Mouse (Mus musculus) liver, embryonic 11.5 days (tissue): ENCODE results near the gene Asb11. TPM values are rescaled to one million over a fixed set of nuclear protein-coding genes. Genes with fewer than 3 reads are reported as not detected.

Experiments
- ATAC-seq: fragments of 200-750 bp; cut with Nextera tagmentation; replicated peaks from 2 replicates; pipeline ENCODE4 v1.8.0; 2017; ENCODE audit warnings: moderate number of reproducible peaks, mild to moderate bottlenecking, moderate TSS enrichment, moderate library complexity; ENCODE audit not compliant: low FRiP score
- DNase-seq: peaks from one replicate; pipeline ENCODE4 v3.0.0-alpha.2; 2017; ENCODE audit warnings: low spot score
- H3K27ac ChIP-seq: fragments of 300-500 bp; sonication (generic); 2 replicates; pipeline ENCODE4 v1.5.1; 2014; ENCODE audit warnings: mild to moderate bottlenecking, low read depth, low read length, control low read depth
- H3K27me3 ChIP-seq: fragments of 300-500 bp; sonication (generic); replicated peaks from 2 replicates; pipeline ENCODE4 v1.6.1; 2014; ENCODE audit warnings: low read length, mixed read lengths; ENCODE audit not compliant: control insufficient read depth, insufficient read depth
- H3K36me3 ChIP-seq: fragments of 300-500 bp; sonication (generic); 2 replicates; pipeline ENCODE4 v1.6.1; 2014; ENCODE audit warnings: mild to moderate bottlenecking, low read length, moderate library complexity, mixed read lengths; ENCODE audit not compliant: control insufficient read depth, insufficient read depth
- H3K4me1 ChIP-seq: fragments of 300-500 bp; sonication (generic); replicated peaks from 2 replicates; pipeline ENCODE4 v1.6.1; 2014; ENCODE audit warnings: low read length, mixed read lengths; ENCODE audit not compliant: control insufficient read depth, insufficient read depth
- H3K4me2 ChIP-seq: fragments of 300-500 bp; sonication (generic); 2 replicates; pipeline ENCODE4 v1.6.1; 2014; ENCODE audit warnings: mild to moderate bottlenecking, control low read depth, moderate library complexity
- H3K4me3 ChIP-seq: fragments of 300-500 bp; sonication (generic); 2 replicates; pipeline ENCODE4 v1.5.1; 2014; ENCODE audit warnings: low read depth, low read length, control low read depth
- H3K9ac ChIP-seq: fragments of 300-500 bp; sonication (generic); 2 replicates; pipeline ENCODE4 v1.6.1; 2014; ENCODE audit warnings: low read depth, low read length, control low read depth
- H3K9me3 ChIP-seq: fragments of 300-500 bp; sonication (generic); 2 replicates; pipeline ENCODE4 v1.6.1; 2016; ENCODE audit warnings: low read length, inconsistent platforms, mixed read lengths; ENCODE audit not compliant: control insufficient read depth
- WGBS: fragments of 180-500 bp; shearing (Covaris S2); extraction: QIAGEN DNeasy Blood & Tissue Kit; methylation state at CpG from one replicate; pipeline ENCODE4 v1.1.7; 2014; 5-methylcytosine and 5-hydroxymethylcytosine counted together
- polyA plus RNA-seq: library from polyadenylated mRNA; unstranded; fragments of >200 nt; fragmentation: Nextera tagmentation; extraction: Ambion mirVana; gene quantifications from 2 replicates; pipeline ENCODE4 v1.2.1, GENCODE M21; 2014

The Asb11 gene
- polyA plus RNA-seq, 1 experiment from 2014 or later, result not detected

DNA sequence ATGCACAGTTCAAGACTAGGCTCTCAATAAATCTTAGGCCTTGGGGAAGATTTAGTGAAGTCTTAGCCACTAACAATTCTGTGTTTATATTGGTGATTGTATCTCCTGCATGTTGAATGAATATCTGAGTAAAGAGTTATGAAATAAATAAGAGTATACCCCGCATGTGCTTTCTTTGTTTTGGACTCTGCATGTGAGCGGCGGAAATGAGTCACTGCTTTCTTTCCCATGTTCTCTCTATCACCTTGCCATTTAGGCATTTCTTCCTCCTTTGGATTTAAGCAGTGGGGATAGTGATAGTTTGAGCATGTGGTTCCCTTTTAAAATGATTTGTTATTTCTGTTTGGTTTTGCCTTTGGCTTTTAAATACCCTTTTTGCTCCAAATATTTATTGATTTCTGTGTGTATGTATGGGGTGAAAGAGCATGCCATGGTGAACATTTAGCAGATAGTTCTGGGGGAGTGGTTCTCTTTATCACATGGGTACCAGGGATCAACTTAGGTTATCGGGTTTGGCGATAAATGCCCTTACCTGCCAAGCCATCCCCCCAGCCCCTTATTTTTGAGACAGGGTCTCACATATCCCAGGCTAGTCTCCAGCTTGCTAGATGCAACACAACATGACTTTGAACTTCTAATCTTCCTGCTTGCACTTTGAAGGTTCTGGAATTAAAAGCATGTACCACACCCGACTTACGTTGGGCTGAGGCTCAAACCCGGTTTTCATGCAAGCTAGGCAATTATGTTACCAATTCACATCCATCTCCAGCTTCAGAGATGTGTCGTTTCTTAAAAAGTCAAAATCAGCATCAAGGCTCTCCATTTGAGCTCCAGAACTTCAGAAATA is 10.3 kb downstream of the Asb11 start:
- peak; percentile 53; the same call in 1 of the 2 replicates for ATAC-seq
- Histone ChIP-seq H3K9ac (no peak overlapping the region), H3K27me3 (no peaks in the 10 kb centered on the region; the same call in 1 of the 2 replicates), H3K4me2 (peak overlapping the region; percentile 31; the same call in 1 of the 2 replicates), H3K27ac (peak overlapping the region; percentile 79), H3K9me3 (no peaks in the 10 kb centered on the region; the same call in 1 of the 2 replicates), H3K4me1 (no peaks in the 10 kb centered on the region; the same call in none of the 2 replicates), H3K4me3 (no peak overlapping the region), H3K36me3 (no peaks in the 10 kb centered on the region)
- no peak for DNase-seq
- WGBS, result 73% methylated on average over 9 of the region's 9 CpGs

DNA sequence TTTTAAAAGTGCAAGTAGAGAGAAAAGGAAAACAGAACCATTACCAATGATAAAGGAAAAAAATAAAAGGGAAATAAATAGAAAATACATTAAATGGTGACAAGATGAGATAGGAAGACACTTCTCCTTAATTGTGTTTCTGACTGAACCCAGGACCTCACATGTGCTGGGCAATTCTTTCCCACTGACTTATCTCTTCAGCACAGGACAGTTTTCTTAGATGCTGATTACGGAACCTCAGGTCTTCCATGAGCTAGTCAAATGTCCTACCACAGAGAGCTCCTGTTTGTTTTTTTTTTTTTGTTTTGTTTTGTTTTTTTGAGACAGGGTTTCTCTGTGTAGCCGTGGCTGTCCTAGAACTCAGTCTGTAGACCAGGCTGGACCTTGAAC is 10.9 kb downstream of the Asb11 start:
- no peak for DNase-seq

DNA sequence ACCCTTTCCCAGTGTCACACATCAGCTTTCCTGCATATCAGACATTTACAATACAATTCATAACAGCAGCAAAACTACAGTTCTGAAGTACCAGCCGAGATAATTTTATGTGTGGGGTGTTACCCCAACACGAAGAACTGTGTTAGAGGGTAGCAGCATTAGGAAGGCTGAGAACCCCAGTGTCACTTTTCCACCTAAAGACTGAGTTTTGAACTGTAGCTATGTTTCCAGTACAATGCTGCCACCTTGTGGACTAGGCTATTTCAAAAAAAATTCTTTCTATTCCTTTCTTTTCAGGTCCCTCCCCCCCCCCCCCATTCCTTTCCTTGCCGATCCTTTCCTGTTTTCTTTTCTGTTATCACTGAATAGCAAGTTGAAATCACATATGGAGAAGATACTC is 12.4 kb downstream of the Asb11 start:
- H3K4me1 ChIP-seq, result no peaks in the 10 kb centered on the region; the same call in none of the 2 replicates
- ATAC-seq (no peak), DNase-seq (no peak)
- no peak overlapping the region for H3K27ac ChIP-seq
- no peak overlapping the region for H3K4me2 ChIP-seq
- WGBS, result 29% methylated on average over 3 of the region's 3 CpGs
- H3K27me3 ChIP-seq, result no peaks in the 10 kb centered on the region
- H3K9ac ChIP-seq, result no peak overlapping the region
- H3K9me3 ChIP-seq, result no peaks in the 10 kb centered on the region; the same call in 1 of the 2 replicates
- H3K4me3 ChIP-seq, result no peak overlapping the region
- H3K36me3 ChIP-seq, result no peaks in the 10 kb centered on the region

More for the DNA sequence above, 10.9 kb downstream of the Asb11 start:
- 48% methylated on average over 2 of the region's 2 CpGs for WGBS
- no peak overlapping the region for H3K9ac ChIP-seq
- H3K4me3 ChIP-seq, result no peak overlapping the region
- ATAC-seq, result peak; percentile 92
- H3K27ac ChIP-seq, result peak overlapping the region; percentile 79; the same call in 1 of the 2 replicates
- no peaks in the 10 kb centered on the region; the same call in 1 of the 2 replicates for H3K9me3 ChIP-seq
- no peaks in the 10 kb centered on the region for H3K36me3 ChIP-seq
- no peaks in the 10 kb centered on the region; the same call in none of the 2 replicates for H3K4me1 ChIP-seq
- H3K4me2 ChIP-seq, result peak overlapping the region; percentile 31; the same call in 1 of the 2 replicates
- H3K27me3 ChIP-seq, result no peaks in the 10 kb centered on the region; the same call in 1 of the 2 replicates

DNA sequence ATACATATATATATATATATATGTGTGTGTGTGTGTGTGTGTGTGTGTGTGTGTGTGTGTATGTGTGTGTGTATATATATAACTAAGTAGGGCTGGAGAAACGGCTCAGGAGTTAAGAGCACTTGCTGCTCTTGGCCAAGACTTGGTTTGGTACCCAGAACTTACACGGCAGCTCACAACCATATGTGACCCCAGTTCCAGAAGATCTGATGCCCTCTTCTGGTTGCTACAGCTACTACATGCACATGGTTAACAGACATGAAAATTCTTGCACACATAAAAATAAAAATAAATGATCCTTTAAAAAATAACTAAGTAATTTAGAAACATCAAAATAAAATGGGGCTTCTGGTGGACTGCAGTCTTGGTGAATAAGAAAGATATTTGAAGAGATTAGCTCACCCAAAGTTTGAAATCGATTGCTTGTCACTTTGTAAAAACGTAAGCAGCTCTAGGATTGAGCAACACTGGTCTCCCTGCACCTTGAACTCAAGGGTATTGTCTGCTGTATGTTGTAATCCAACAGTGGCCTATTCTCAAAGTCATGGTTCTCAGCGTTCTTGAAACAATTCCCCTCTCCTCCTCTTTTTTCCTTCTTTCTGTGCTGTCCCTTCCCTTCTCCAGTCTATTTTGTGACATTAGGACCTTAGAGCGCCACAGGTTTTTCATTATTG is 22.5 kb downstream of the Asb11 start:
- Histone ChIP-seq H3K4me1 (no peaks in the 10 kb centered on the region), H3K9ac (no peak overlapping the region), H3K27ac (no peak overlapping the region), H3K36me3 (no peaks in the 10 kb centered on the region), H3K9me3 (no peaks in the 10 kb centered on the region), H3K4me3 (no peak overlapping the region), H3K27me3 (no peaks in the 10 kb centered on the region), H3K4me2 (no peak overlapping the region)
- no peak for DNase-seq
- 67% methylated on average over 6 of the region's 6 CpGs for WGBS
- ATAC-seq, result no peak

DNA sequence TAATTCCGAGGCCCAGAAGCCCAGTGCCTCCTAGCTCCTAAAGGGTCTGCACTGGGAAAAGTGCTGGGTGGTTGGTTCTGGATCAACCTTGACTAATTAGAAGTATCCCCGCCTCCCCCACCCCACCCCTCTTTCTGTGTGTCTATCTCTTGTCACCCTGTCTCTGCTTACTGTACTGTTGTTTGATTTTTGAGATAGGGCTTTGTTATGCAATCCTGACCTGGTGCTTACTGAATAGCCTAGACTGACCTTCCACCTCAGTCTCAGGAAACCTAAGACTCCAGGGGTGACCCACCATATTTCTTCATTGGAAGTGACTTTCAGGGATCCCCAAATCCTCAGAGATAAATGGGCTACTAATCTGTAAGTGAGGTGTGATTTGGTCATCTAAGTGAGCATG is 65.5 kb downstream of the Asb11 start:
- ATAC-seq, result 0 out of 2 replicates have a peak, but pooled peaks have one; percentile 49
- H3K4me3 ChIP-seq, result no peak overlapping the region
- no peak overlapping the region for H3K4me2 ChIP-seq
- H3K4me1 ChIP-seq, result no peaks in the 10 kb centered on the region
- H3K9ac ChIP-seq, result no peak overlapping the region
- H3K36me3 ChIP-seq, result no peaks in the 10 kb centered on the region
- no peak for DNase-seq
- no peaks in the 10 kb centered on the region for H3K27me3 ChIP-seq
- H3K9me3 ChIP-seq, result no peaks in the 10 kb centered on the region
- no peak overlapping the region for H3K27ac ChIP-seq
- WGBS, result 80% methylated on average over 2 of the region's 2 CpGs

DNA sequence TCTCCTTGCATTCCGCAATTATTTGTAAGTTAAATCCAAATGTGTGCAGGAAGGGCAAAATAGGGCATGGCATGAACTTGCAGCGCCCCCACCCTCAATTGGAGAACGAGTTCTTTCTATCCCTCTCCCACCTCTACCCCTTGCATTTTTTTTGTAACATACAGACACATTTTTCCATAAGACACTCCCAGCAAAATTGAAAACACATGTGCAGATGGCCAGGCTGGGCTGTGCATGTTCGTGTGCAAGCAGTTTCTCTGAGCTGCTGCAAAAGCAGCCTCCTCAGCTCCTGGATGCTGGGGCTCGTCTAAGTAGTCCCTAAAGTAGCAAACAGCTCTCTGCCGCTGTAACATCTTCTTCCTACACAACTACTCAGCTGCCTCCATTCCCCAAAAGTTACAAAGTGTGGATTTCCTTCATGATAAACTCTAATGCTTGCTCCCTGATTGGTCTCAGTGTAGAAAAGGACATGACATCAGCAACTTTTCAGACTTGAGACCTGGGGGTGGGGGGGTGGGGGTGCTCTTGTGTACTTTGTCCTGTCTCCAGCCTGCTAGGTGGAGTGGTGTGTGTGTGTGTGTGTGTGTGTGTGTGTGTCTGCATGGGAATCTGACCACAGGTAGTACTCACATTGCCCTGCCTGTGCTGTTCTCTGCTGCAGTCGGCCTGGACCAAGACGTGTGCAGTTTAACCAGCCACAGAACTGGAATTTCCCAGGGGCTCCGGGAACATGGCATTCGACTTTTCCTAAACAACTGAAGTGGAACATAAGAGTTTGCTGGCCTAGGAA is 69.1 kb downstream of the Asb11 start, which contains the start of gene Asb9:
Asb9 (plus strand) TSS at position 619 of the 790 bp plus-strand sequence.
- Histone ChIP-seq H3K27me3 (no peaks in the 10 kb centered on the region), H3K27ac (no peak within 1 kb of the TSS)
- no peak for ATAC-seq

DNA sequence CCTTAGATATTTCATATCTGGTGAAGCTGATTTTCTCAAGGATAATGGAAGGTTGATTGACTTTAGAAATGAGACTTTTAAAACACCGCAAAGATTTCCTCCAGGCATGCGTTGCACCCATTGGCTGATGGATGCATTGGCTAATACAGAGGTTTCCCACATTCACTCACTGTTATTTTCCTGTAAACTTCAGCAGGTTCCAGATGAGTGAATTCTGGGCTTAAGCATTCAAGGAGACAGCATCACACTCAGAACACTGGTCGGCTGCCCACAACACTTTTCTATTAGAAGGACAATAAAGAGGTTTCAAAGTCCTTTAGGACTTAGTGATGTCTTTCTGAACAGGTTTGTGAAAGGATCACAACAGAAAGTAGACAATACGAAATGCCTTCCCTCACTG is 70.3 kb downstream of the Asb11 start:
- H3K4me1 ChIP-seq, result no peaks in the 10 kb centered on the region
- no peak for DNase-seq
- H3K27ac ChIP-seq, result no peak overlapping the region
- no peak overlapping the region for H3K4me3 ChIP-seq
- H3K9me3 ChIP-seq, result no peaks in the 10 kb centered on the region
- H3K27me3 ChIP-seq, result no peaks in the 10 kb centered on the region
- H3K4me2 ChIP-seq, result no peak overlapping the region
- no peak for ATAC-seq
- WGBS, result 80% methylated on average over 4 of the region's 4 CpGs
- no peaks in the 10 kb centered on the region for H3K36me3 ChIP-seq
- H3K9ac ChIP-seq, result no peak overlapping the region

More for the DNA sequence above, 69.1 kb downstream of the Asb11 start, which contains the start of gene Asb9:
- Histone ChIP-seq H3K4me3 (no peak within 1 kb of the TSS), H3K9me3 (no peaks in the 10 kb centered on the region), H3K36me3 (no peaks in the 10 kb centered on the region), H3K9ac (no peak within 1 kb of the TSS), H3K4me1 (no peaks in the 10 kb centered on the region), H3K4me2 (no peak within 1 kb of the TSS)
- no peak for DNase-seq
- WGBS, result 67% methylated on average over 10 of the region's 10 CpGs

DNA sequence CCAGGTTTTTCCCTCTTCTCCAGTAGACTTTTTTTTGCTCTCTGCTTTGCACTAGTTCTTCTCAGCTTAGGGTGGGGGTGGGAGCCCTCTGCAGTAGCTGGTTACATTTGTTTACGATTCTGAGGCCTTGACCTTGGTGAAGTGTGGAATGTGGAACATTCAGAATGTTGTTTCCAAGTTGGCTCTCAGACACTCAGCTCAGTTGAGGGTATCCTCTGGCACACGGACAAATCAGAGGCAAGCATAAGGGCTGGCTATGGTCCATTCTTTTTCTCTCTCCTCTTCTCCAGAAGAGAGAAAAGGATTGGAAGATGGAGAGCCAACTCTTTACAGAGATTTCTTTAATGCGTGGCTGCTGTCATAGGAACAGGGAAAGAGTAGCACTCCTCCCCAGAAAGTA is 71.9 kb downstream of the Asb11 start:
- DNase-seq (no peak), ATAC-seq (no peak)
- H3K27me3 ChIP-seq, result no peaks in the 10 kb centered on the region
- no peaks in the 10 kb centered on the region for H3K36me3 ChIP-seq
- no peak overlapping the region for H3K27ac ChIP-seq
- no peak overlapping the region for H3K4me3 ChIP-seq
- 59% methylated on average over 3 of the region's 3 CpGs for WGBS
- no peaks in the 10 kb centered on the region for H3K9me3 ChIP-seq
- no peak overlapping the region for H3K4me2 ChIP-seq
- no peaks in the 10 kb centered on the region for H3K4me1 ChIP-seq
- no peak overlapping the region for H3K9ac ChIP-seq
